Mouse (Mus musculus) layer of hippocampus, adult 6 months (tissue): ENCODE measurements around the gene 4931428F04Rik. TPM values are rescaled to one million over a fixed set of nuclear protein-coding genes. Genes with fewer than 3 reads are reported as not detected.

Experiments
- long read RNA-seq, 2 experiments: library from polyadenylated mRNA; unstranded; transcript quantifications; one replicate each; pipeline ENCODE4 v2.0.0; 2019 to 2020
- microRNA-seq: library from miRNA; unstranded; fragments of <30 nt; microRNA quantifications from one replicate; pipeline ENCODE4 v1.2.0, GENCODE M21; 2020
- polyA plus RNA-seq: library from polyadenylated mRNA; unstranded; fragments of <200 nt; fragmentation: Nextera tagmentation; gene quantifications from 2 replicates; pipeline ENCODE4 v1.2.3, GENCODE M21; 2021

The 4931428F04Rik gene
- 9.5 and 11.5 TPM in 2 replicates for polyA plus RNA-seq
- long read RNA-seq, experiment 1, transcript 4931428F04Rik-201 (7 exons, 3,492 nt): major isoform, 10 of 20 reads
- long read RNA-seq, experiment 1, transcript 4931428F04Rik-205 (7 exons, 3,313 nt): minor isoform, 5 of 20 reads
- long read RNA-seq, experiment 1, partial matches to known transcripts: 1 of 20 reads
- long read RNA-seq, experiment 1, other reads (novel, unspliced or antisense): 3 of 20 reads
- long read RNA-seq, experiment 2, transcript 4931428F04Rik-202 (8 exons, 3,552 nt): minor isoform, 10 of 49 reads
- long read RNA-seq, experiment 2, transcript 4931428F04Rik-201 (7 exons, 3,492 nt): major isoform, 28 of 49 reads
- long read RNA-seq, experiment 2, partial matches to known transcripts: 1 of 49 reads
- long read RNA-seq, experiment 2, other reads (novel, unspliced or antisense): 7 of 49 reads

GRCm38 (mm10) chr8:105289805-105290460 lies at the start of gene 4931428F04Rik:
Gene 4931428F04Rik (minus strand): TSS chr8:105289864.

GRCm38 (mm10) chr8:105326141-105326672 lies 36.5 kb upstream of the 4931428F04Rik start, which contains the start of the genes Lrrc29 and Tmem208:
Gene Lrrc29 (minus strand): TSS chr8:105326278.
Gene Tmem208 (plus strand): TSS chr8:105326354.

GRCm38 (mm10) chr8:105305211-105306145 lies 15.8 kb upstream of the 4931428F04Rik start, which contains the start of gene Elmo3:
Gene Elmo3 (plus strand): TSS chr8:105305601.

GRCm38 (mm10) chr8:105297511-105298192 lies 8.0 kb upstream of the 4931428F04Rik start, which contains the start of gene E2f4:
Gene E2f4 (plus strand): TSS chr8:105297663.

GRCm38 (mm10) chr8:105295895-105296573 lies 6.4 kb upstream of the 4931428F04Rik start, which contains the start of gene Exoc3l:
Gene Exoc3l (minus strand): TSS chr8:105296101.

GRCm38 (mm10) chr8:105275840-105276239 lies 13.8 kb downstream of the 4931428F04Rik start, which contains the start of gene Nol3:
Gene Nol3 (plus strand): TSS chr8:105276140.

GRCm38 (mm10) chr8:105269461-105269947 lies 20.2 kb downstream of the 4931428F04Rik start, which contains the start of gene Hsf4:
Gene Hsf4 (plus strand): TSS chr8:105269801.

GRCm38 (mm10) chr8:105264024-105264982 lies 25.4 kb downstream of the 4931428F04Rik start, which contains the start of the genes Tradd and Fbxl8:
Gene Tradd (minus strand): TSS chr8:105264609.
Gene Fbxl8 (plus strand): TSS chr8:105264648.

GRCm38 (mm10) chr8:105254966-105255350 lies 34.7 kb downstream of the 4931428F04Rik start, which contains the start of gene B3gnt9:
Gene B3gnt9 (minus strand): TSS chr8:105255153.

Small RNAs within 50 kb of the gene (microRNA-seq; reads per million reads assigned to microRNA genes)
- not detected for gene Gm27320
- gene Mir328: 10,700 reads per million, percentile 96 among the genes with 10 or more reads in this experiment

Other genes with a start within 250 kb of the 4931428F04Rik start
- gene Ces3a, start 241.3 kb downstream of the 4931428F04Rik start, polyA plus RNA-seq: not detected in 2 replicates
- gene Ces3b, start 206.1 kb downstream of the 4931428F04Rik start, polyA plus RNA-seq: not detected in 2 replicates
- not detected in 2 replicates for gene Ces4a, start 158.1 kb downstream of the 4931428F04Rik start, polyA plus RNA-seq
- gene Cbfb, start 119.2 kb downstream of the 4931428F04Rik start, polyA plus RNA-seq: 9.7 and 11.5 TPM in 2 replicates
- 24.7 and 25.1 TPM in 2 replicates for gene D230025D16Rik, start 64.7 kb downstream of the 4931428F04Rik start, polyA plus RNA-seq
- 2.7 and 3.0 TPM in 2 replicates for gene B3gnt9, start 34.7 kb downstream of the 4931428F04Rik start, polyA plus RNA-seq
- 5.5 and 7.2 TPM in 2 replicates for gene Tradd, start 25.3 kb downstream of the 4931428F04Rik start, polyA plus RNA-seq
- 2.0 and 2.1 TPM in 2 replicates for gene Fbxl8, start 25.2 kb downstream of the 4931428F04Rik start, polyA plus RNA-seq
- gene Hsf4, start 20.1 kb downstream of the 4931428F04Rik start, polyA plus RNA-seq: 2.7 and 2.8 TPM in 2 replicates
- 21.1 and 23.4 TPM in 2 replicates for gene Nol3, start 13.7 kb downstream of the 4931428F04Rik start, polyA plus RNA-seq
- 2.6 and 4.1 TPM in 2 replicates for gene Exoc3l, start 6.2 kb upstream of the 4931428F04Rik start, polyA plus RNA-seq
- 7.7 and 9.2 TPM in 2 replicates for gene E2f4, start 7.8 kb upstream of the 4931428F04Rik start, polyA plus RNA-seq
- gene Elmo3, start 15.7 kb upstream of the 4931428F04Rik start, polyA plus RNA-seq: 0.62 and 1.5 TPM in 2 replicates
- gene Lrrc29, start 36.4 kb upstream of the 4931428F04Rik start, polyA plus RNA-seq: 0.88 and 1.2 TPM in 2 replicates
- gene Tmem208, start 36.5 kb upstream of the 4931428F04Rik start, polyA plus RNA-seq: 98.7 and 116 TPM in 2 replicates
- gene Fhod1, start 58.1 kb upstream of the 4931428F04Rik start, polyA plus RNA-seq: 0.04 and 0.34 TPM in 2 replicates
- gene Slc9a5, start 59.0 kb upstream of the 4931428F04Rik start, polyA plus RNA-seq: 1.4 and 1.7 TPM in 2 replicates
- 0.11 TPM in 1 of 2 replicates, not detected in the other for gene Plekhg4, start 83.4 kb upstream of the 4931428F04Rik start, polyA plus RNA-seq
- gene Kctd19, start 123.6 kb upstream of the 4931428F04Rik start, polyA plus RNA-seq: not detected in 2 replicates
- 0.36 and 0.43 TPM in 2 replicates for gene Lrrc36, start 123.7 kb upstream of the 4931428F04Rik start, polyA plus RNA-seq
- gene Tppp3, start 181.7 kb upstream of the 4931428F04Rik start, polyA plus RNA-seq: 45.8 and 47.2 TPM in 2 replicates
- gene Zdhhc1, start 207.0 kb upstream of the 4931428F04Rik start, polyA plus RNA-seq: 18.5 and 23.0 TPM in 2 replicates
- not detected in 2 replicates for gene Hsd11b2, start 228.9 kb upstream of the 4931428F04Rik start, polyA plus RNA-seq